Mouse (Mus musculus): ENCODE measurements at regions not wholly inside any gene's neighbourhood (a gene's known extent, or its start where the extent isn't known, plus 50 kb on each side); places are given as distances from the start of the nearest gene placed in this dataset.

DNA sequence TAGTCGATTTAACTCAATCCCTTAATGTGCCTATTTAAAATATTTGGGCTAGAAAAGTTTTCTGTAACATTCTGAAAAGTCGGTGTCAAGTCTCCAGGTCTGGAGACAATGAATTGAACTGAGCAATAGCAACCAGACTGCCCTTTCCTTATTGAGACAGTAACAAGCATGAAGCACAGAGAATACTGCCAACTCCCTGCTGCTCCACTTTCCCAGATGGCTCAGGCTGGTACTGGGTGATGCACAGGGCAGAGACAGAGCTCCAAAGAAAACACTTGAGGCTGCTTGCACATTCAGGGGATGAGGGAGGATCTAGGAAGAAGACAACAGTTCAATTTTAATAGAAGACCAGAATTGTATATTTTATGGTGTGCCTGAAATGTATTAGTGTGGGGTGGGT is 87.7 kb upstream of the Sorcs1 start:
- Histone ChIP-seq H3K4me3 (ENCODE audit: low read depth, low read length) (no peak overlapping the region), H3K4me1 (ENCODE audit: control insufficient read depth, insufficient read depth, low read length) (no peaks in the 10 kb centered on the region), H3K27me3 (replicated peaks; ENCODE audit: control insufficient read depth, insufficient read depth, low read length) (no peaks in the 10 kb centered on the region), H3K9ac (ENCODE audit: low read length) (no peak overlapping the region), H3K36me3 (ENCODE audit: control insufficient read depth, insufficient read depth, low read length) (no peaks in the 10 kb centered on the region), H3K27ac (ENCODE audit: low read depth, low read length) (no peak overlapping the region), H3K9me3 (replicated peaks; ENCODE audit: control insufficient read depth, low read length) (no peaks in the 10 kb centered on the region), H3K4me2 (ENCODE audit: low read length) (no peak overlapping the region)
- WGBS, result 83% methylated on average over 2 of the region's 2 CpGs
- DNase-seq (ENCODE audit: low spot score), result peak; percentile 7
- no peak for ATAC-seq

Measured in forebrain, embryonic 14.5 days (tissue).